Mouse (Mus musculus) liver, postnatal 0 days (tissue): ENCODE measurements at regions not wholly inside any gene's neighbourhood (a gene's known extent, or its start where the extent isn't known, plus 50 kb on each side); places are given as distances from the start of the nearest gene placed in this dataset.

Source experiments
- CTCF ChIP-seq: sonication (generic); IDR thresholded peaks from 2 replicates; pipeline ENCODE4 v1.5.1; 2016; ENCODE audit warnings: antibody characterized with exemption, low read depth
- EP300 ChIP-seq: IDR thresholded peaks from 2 replicates; pipeline ENCODE4 v1.6.1; 2016; ENCODE audit warnings: antibody characterized with exemption, low read depth, mild to moderate bottlenecking

GRCm38 (mm10) chr4:154726636-154727045 is 59.0 kb upstream of the Actrt2 start:
- TF ChIP-seq CTCF (no peak), EP300 (no peak)
